8 mouse cellular contexts compared by ENCODE assay signal in genomic region chr14:61757086-61757822, GRCm38 (mm10).
DNase-seq lines count a peak whose midpoint lies in the region; ATAC-seq lines count a peak whose summit lies in the region.

No protein-coding gene starts in this region.

- ATAC-seq in intestine, embryonic 15.5 days, result peak; percentile 78
- ATAC-seq in CD4-positive, CD25-positive, alpha-beta regulatory T cell, adult 4 months, result no peak

- WGBS in embryonic facial prominence, embryonic 10.5 days, result 7% methylated on average over 15 of the region's 15 CpGs
- WGBS in intestine, embryonic 15.5 days, result 8% methylated on average over 14 of the region's 15 CpGs

- H3K9ac ChIP-seq in intestine, embryonic 15.5 days, result no peak overlapping the region

- 0 out of 2 replicates have a peak, but pooled peaks cover 9% of the 10 kb centered on the region for H3K27me3 ChIP-seq in embryonic facial prominence, embryonic 10.5 days (replicated peaks; ENCODE audit: low read depth, poor library complexity, severe bottlenecking)
- H3K27me3 ChIP-seq in intestine, embryonic 15.5 days (replicated peaks), result no peaks in the 10 kb centered on the region

- peak overlapping the region; percentile 76 for H3K27ac ChIP-seq in embryonic facial prominence, embryonic 10.5 days (replicated peaks)
- 0 out of 2 replicates have a peak overlapping the region, but pooled peaks have one; percentile 1 for H3K27ac ChIP-seq in intestine, embryonic 15.5 days

- no peaks in the 10 kb centered on the region for H3K9me3 ChIP-seq in embryonic facial prominence, embryonic 10.5 days
- no peaks in the 10 kb centered on the region for H3K9me3 ChIP-seq in intestine, embryonic 15.5 days

- peak overlapping the region; percentile 57 for H3K4me2 ChIP-seq in intestine, embryonic 15.5 days (replicated peaks)

- peak overlapping the region; percentile 45 for H3K4me3 ChIP-seq in embryonic facial prominence, embryonic 10.5 days
- H3K4me3 ChIP-seq in intestine, embryonic 15.5 days (replicated peaks), result no peak overlapping the region

- H3K4me1 ChIP-seq in embryonic facial prominence, embryonic 10.5 days, result peaks cover 14% of the 10 kb centered on the region
- no peaks in the 10 kb centered on the region for H3K4me1 ChIP-seq in intestine, embryonic 15.5 days (replicated peaks)

- DNase-seq in adrenal gland, postnatal 25 days, result peak; percentile 81
- DNase-seq in embryonic facial prominence, embryonic 10.5 days (ENCODE audit: low spot score), result peak; percentile 67
- DNase-seq in gastrocnemius, postnatal 4 days (ENCODE audit: low spot score in 2 of 2), result peak; percentile 31 to 73
- DNase-seq in left cerebral cortex, adult 8-10 months (ENCODE audit: low spot score in 2 of 2), result peak; percentile 21 to 80
- DNase-seq in lung, postnatal 25 days (ENCODE audit: low spot score), result peak; percentile 56
- peak; percentile 84 for DNase-seq in right cerebral cortex, adult 18-20 months

- H3K36me3 ChIP-seq in embryonic facial prominence, embryonic 10.5 days (replicated peaks), result no peaks in the 10 kb centered on the region
- H3K36me3 ChIP-seq in intestine, embryonic 15.5 days, result no peaks in the 10 kb centered on the region
